Mouse (Mus musculus) small intestine, adult 2 months (tissue): ENCODE measurements around the gene Ick.

Source experiments
- CTCF ChIP-seq: fragments of 200-500 bp; IDR thresholded peaks from 2 replicates; pipeline ENCODE4 v1.5.1; 2012; ENCODE audit warnings: low read depth, mild to moderate bottlenecking, control low read depth, inconsistent platforms, low read length, moderate library complexity, mixed read lengths; ENCODE audit not compliant: insufficient replicate concordance, insufficient read length; ENCODE audit errors: extremely low read depth
- POLR2A ChIP-seq: fragments of 200-500 bp; IDR thresholded peaks from 2 replicates; pipeline ENCODE4 v1.6.1; 2012; ENCODE audit warnings: low read depth, mild to moderate bottlenecking, control low read depth, inconsistent platforms, low read length, moderate library complexity

DNA sequence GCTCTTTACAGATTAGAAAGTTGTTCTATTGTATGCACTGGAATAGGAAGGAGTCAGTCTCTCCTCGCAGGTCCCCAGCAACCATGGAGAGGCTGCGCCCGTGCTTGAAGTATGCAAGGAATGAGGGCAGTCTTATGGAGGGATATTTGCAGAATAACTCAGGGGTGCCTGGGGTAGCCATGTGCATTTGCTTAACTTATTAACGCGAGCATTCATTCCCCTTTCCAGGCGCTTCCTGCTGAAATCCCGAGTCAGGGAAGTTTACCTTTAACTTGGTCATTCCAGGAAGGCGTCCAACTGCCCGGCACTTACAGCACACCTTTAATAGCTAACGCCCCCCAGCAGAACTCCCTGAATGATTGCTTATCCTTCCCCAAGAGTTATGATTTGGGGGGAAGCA, 44.9 kb upstream of the Ick start:
- no peak for TF ChIP-seq CTCF
- TF ChIP-seq POLR2A = no peak
